Mouse (Mus musculus): ENCODE results near the gene Anapc2. TPM values are rescaled to one million over a fixed set of nuclear protein-coding genes. Genes with fewer than 3 reads are reported as not detected.

The Anapc2 gene
- polyA plus RNA-seq, 1 experiment from 2014 or later: 137 TPM

DNA sequence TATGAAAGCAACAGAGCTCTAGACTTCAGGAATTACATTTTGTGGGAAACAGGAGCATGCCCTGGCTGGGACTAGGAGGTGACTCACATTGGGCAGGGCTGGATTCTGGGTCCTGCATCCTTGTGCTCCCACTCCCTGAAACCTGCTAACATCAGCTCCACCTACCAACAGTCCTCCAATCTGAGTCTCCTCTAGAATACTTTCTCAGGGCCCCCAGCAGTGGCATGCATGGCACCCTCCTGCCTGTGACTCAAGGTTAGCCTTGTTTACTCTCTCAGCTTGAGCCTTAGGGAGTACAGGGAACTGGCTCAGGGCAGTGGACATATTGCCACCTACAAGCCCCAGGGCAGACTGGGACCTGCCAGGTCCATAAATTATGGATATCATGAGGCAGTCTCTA lies 34.2 kb upstream of the Anapc2 start:
- Histone ChIP-seq H3K4me3 (ENCODE audit: low read length) (no peak overlapping the region), H3K27me3 (replicated peaks; ENCODE audit: control insufficient read depth, insufficient read depth, low read length) (peaks cover 2% of the 10 kb centered on the region; the same call in 1 of the 2 replicates), H3K36me3 (ENCODE audit: control insufficient read depth, insufficient read depth, low read length) (no peaks in the 10 kb centered on the region), H3K4me2 (ENCODE audit: low read length) (no peak overlapping the region), H3K9me3 (ENCODE audit: control insufficient read depth, low read length) (no peaks in the 10 kb centered on the region), H3K4me1 (ENCODE audit: control insufficient read depth, insufficient read depth, low read depth, low read length) (peaks cover 18% of the 10 kb centered on the region), H3K27ac (ENCODE audit: low read depth, low read length) (no peak overlapping the region), H3K9ac (ENCODE audit: low read depth, low read length) (no peak overlapping the region)
- ATAC-seq: no peak

GRCm38 (mm10) chr2:25239766-25240165 lies 32.5 kb upstream of the Anapc2 start:
- H3K27ac ChIP-seq (ENCODE audit: low read depth, low read length): no peak overlapping the region
- H3K27me3 ChIP-seq (replicated peaks; ENCODE audit: control insufficient read depth, insufficient read depth, low read length): peaks cover 2% of the 10 kb centered on the region; the same call in 1 of the 2 replicates
- H3K4me3 ChIP-seq (ENCODE audit: low read length): no peak overlapping the region
- WGBS: 88% methylated on average over 3 of the region's 3 CpGs
- ATAC-seq: no peak
- no peak overlapping the region for H3K4me2 ChIP-seq (ENCODE audit: low read length)
- H3K9ac ChIP-seq (ENCODE audit: low read depth, low read length): no peak overlapping the region
- peaks cover 5% of the 10 kb centered on the region; the same call in 1 of the 2 replicates for H3K36me3 ChIP-seq (ENCODE audit: control insufficient read depth, insufficient read depth, low read length)
- peaks cover 25% of the 10 kb centered on the region for H3K4me1 ChIP-seq (ENCODE audit: control insufficient read depth, insufficient read depth, low read depth, low read length)
- H3K9me3 ChIP-seq (ENCODE audit: control insufficient read depth, low read length): no peaks in the 10 kb centered on the region

DNA sequence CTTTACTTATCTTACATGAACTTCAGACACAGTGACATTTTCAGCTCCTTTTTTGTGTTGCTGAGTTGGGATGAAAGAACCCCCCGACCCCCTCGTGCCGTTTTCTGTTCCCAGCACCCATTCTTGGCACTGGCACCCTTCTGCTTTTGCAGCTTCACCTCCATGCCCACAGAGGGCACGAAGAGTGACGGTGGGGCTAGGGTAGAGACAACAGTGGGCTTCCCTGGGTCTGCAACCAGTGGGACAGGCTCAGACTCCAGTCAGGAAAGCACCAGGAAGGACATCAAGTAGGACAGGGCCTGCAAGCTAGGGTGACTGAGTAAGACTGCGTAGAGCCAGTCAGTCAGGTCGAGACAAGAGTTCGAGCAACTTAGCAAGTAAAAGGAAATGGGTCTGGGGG lies 32.0 kb upstream of the Anapc2 start:
- Histone ChIP-seq H3K27me3 (replicated peaks; ENCODE audit: control insufficient read depth, insufficient read depth, low read length) (peaks cover 2% of the 10 kb centered on the region; the same call in 1 of the 2 replicates), H3K4me2 (ENCODE audit: low read length) (peak overlapping the region; percentile 87), H3K4me1 (ENCODE audit: control insufficient read depth, insufficient read depth, low read depth, low read length) (peaks cover 25% of the 10 kb centered on the region), H3K27ac (ENCODE audit: low read depth, low read length) (peak overlapping the region; percentile 44; the same call in 1 of the 2 replicates), H3K9ac (ENCODE audit: low read depth, low read length) (peak overlapping the region; percentile 56), H3K4me3 (ENCODE audit: low read length) (peak overlapping the region; percentile 68), H3K36me3 (ENCODE audit: control insufficient read depth, insufficient read depth, low read length) (peaks cover 7% of the 10 kb centered on the region), H3K9me3 (ENCODE audit: control insufficient read depth, low read length) (no peaks in the 10 kb centered on the region)
- WGBS: 49% methylated on average over 8 of the region's 8 CpGs
- peak; percentile 6 for ATAC-seq

- peak; percentile 84 for ATAC-seq
- Histone ChIP-seq H3K9ac (ENCODE audit: low read depth, low read length) (peak overlapping the region; percentile 56), H3K27ac (ENCODE audit: low read depth, low read length) (peak overlapping the region; percentile 44), H3K4me3 (ENCODE audit: low read length) (peak overlapping the region; percentile 68), H3K36me3 (ENCODE audit: control insufficient read depth, insufficient read depth, low read length) (peaks cover 10% of the 10 kb centered on the region), H3K4me1 (ENCODE audit: control insufficient read depth, insufficient read depth, low read depth, low read length) (peaks cover 25% of the 10 kb centered on the region), H3K4me2 (ENCODE audit: low read length) (peak overlapping the region; percentile 87), H3K9me3 (ENCODE audit: control insufficient read depth, low read length) (no peaks in the 10 kb centered on the region), H3K27me3 (replicated peaks; ENCODE audit: control insufficient read depth, insufficient read depth, low read length) (peaks cover 2% of the 10 kb centered on the region; the same call in 1 of the 2 replicates)
- 1% methylated on average over 29 of the region's 29 CpGs for WGBS
Observed at GRCm38 (mm10) chr2:25240723-25241437, 31.4 kb upstream of the Anapc2 start.

DNA sequence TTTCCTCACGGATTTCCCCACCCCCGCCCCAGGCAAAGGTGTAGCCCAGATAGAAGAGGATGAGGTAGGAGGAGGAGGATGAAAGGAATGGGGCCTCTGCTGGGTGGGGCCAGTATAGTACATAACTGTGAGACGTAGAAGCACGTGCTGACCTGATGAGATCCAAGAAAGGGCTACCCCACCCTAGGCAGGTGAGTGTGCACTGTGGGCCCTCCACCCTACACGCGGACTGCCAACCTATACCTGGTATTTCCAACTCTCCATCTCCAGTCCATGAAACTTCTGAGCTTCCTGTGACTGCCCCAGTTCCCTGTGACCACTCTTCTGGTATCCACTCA lies 30.9 kb upstream of the Anapc2 start:
- peak overlapping the region; percentile 87 for H3K4me2 ChIP-seq (ENCODE audit: low read length)
- peaks cover 25% of the 10 kb centered on the region for H3K4me1 ChIP-seq (ENCODE audit: control insufficient read depth, insufficient read depth, low read depth, low read length)
- peak overlapping the region; percentile 80; the same call in 1 of the 2 replicates for H3K27ac ChIP-seq (ENCODE audit: low read depth, low read length)
- H3K4me3 ChIP-seq (ENCODE audit: low read length): peak overlapping the region; percentile 68
- peaks cover 2% of the 10 kb centered on the region; the same call in 1 of the 2 replicates for H3K27me3 ChIP-seq (replicated peaks; ENCODE audit: control insufficient read depth, insufficient read depth, low read length)
- peaks cover 10% of the 10 kb centered on the region for H3K36me3 ChIP-seq (ENCODE audit: control insufficient read depth, insufficient read depth, low read length)
- 11% methylated on average over 6 of the region's 6 CpGs for WGBS
- peak overlapping the region; percentile 90 for H3K9ac ChIP-seq (ENCODE audit: low read depth, low read length)
- peak; percentile 25 for ATAC-seq
- no peaks in the 10 kb centered on the region for H3K9me3 ChIP-seq (ENCODE audit: control insufficient read depth, low read length)

DNA sequence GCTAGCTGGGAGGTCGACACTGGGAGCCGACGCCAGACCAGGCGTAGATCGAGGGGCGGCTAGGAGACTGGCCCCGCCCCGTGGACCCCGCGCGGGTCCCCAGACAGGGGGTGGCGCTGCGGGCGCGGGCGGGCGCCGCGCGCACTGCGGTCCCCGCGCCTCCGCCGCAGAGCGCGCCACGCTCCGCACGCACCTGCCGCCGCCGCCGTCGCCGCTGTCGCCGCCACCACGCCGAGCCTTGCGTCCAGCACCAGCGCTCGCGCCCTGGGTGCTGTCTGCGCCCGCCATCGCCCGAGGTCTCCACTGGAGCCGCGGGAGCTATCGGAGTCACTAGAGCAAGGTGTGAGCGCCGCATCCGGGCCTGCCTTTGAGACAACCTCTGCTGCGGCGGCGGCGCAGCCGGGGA lies 30.2 kb upstream of the Anapc2 start, which contains the start of the genes Rnf208 and Cysrt1:
Gene Rnf208, plus strand, starts transcription at position 155 of the 406 bp plus-strand sequence.
Gene Cysrt1, minus strand, starts transcription at position 352 of the 406 bp plus-strand sequence.
- peak; percentile 62 for ATAC-seq
- WGBS: 0% methylated on average over 46 of the region's 59 CpGs

DNA sequence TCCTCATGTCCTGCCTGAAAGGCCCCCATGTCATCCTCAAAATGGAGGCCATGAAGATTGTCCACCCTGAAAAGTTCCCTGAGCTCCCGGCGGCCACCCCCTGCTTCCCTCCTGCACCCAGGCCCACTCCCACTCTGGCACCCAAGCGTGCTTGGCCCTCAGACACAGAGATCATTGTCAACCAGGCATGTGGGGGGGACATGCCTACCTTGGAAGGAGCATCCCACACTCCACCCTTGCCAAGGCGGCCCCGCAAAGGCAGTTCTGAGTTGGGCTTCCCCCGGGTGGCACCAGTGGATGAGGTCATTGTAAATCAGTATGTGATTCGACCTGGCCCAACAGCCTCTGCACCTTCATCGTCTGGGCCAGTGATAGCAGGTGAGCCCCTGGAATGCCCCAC lies 28.9 kb upstream of the Anapc2 start:
- Histone ChIP-seq H3K4me2 (ENCODE audit: low read length) (peak overlapping the region; percentile 87), H3K9ac (ENCODE audit: low read depth, low read length) (peak overlapping the region; percentile 90), H3K9me3 (ENCODE audit: control insufficient read depth, low read length) (no peaks in the 10 kb centered on the region), H3K4me3 (ENCODE audit: low read length) (peak overlapping the region; percentile 68), H3K27ac (ENCODE audit: low read depth, low read length) (no peak overlapping the region), H3K36me3 (ENCODE audit: control insufficient read depth, insufficient read depth, low read length) (peaks cover 12% of the 10 kb centered on the region), H3K4me1 (ENCODE audit: control insufficient read depth, insufficient read depth, low read depth, low read length) (peaks cover 25% of the 10 kb centered on the region), H3K27me3 (replicated peaks; ENCODE audit: control insufficient read depth, insufficient read depth, low read length) (peaks cover 2% of the 10 kb centered on the region; the same call in 1 of the 2 replicates)
- WGBS: 78% methylated on average over 8 of the region's 8 CpGs
- no peak for ATAC-seq

More for the DNA sequence above, 30.2 kb upstream of the Anapc2 start, which contains the start of the genes Rnf208 and Cysrt1:
- Histone ChIP-seq H3K9me3 (ENCODE audit: control insufficient read depth, low read length) (no peaks in the 10 kb centered on the region), H3K27ac (ENCODE audit: low read depth, low read length) (peak within 1 kb of the TSS; percentile 80), H3K9ac (ENCODE audit: low read depth, low read length) (peak within 1 kb of the TSS; percentile 90), H3K4me3 (ENCODE audit: low read length) (peak within 1 kb of the TSS; percentile 68), H3K4me1 (ENCODE audit: control insufficient read depth, insufficient read depth, low read depth, low read length) (peaks cover 25% of the 10 kb centered on the region), H3K4me2 (ENCODE audit: low read length) (peak within 1 kb of the TSS; percentile 87), H3K36me3 (ENCODE audit: control insufficient read depth, insufficient read depth, low read length) (peaks cover 12% of the 10 kb centered on the region), H3K27me3 (replicated peaks; ENCODE audit: control insufficient read depth, insufficient read depth, low read length) (peaks cover 2% of the 10 kb centered on the region; the same call in 1 of the 2 replicates)

- ATAC-seq: no peak
- H3K9ac ChIP-seq (ENCODE audit: low read depth, low read length): no peak overlapping the region
- 89% methylated on average over 4 of the region's 4 CpGs for WGBS
Observed at GRCm38 (mm10) chr2:25244144-25244543, 28.1 kb upstream of the Anapc2 start.

More at GRCm38 (mm10) chr2:25244144-25244543, 28.1 kb upstream of the Anapc2 start:
- no peaks in the 10 kb centered on the region for H3K27me3 ChIP-seq (replicated peaks; ENCODE audit: control insufficient read depth, insufficient read depth, low read length)
- H3K4me2 ChIP-seq (ENCODE audit: low read length): no peak overlapping the region
- peaks cover 25% of the 10 kb centered on the region for H3K4me1 ChIP-seq (ENCODE audit: control insufficient read depth, insufficient read depth, low read depth, low read length)
- peaks cover 12% of the 10 kb centered on the region for H3K36me3 ChIP-seq (ENCODE audit: control insufficient read depth, insufficient read depth, low read length)
- no peak overlapping the region for H3K4me3 ChIP-seq (ENCODE audit: low read length)
- no peaks in the 10 kb centered on the region for H3K9me3 ChIP-seq (ENCODE audit: control insufficient read depth, low read length)
- no peak overlapping the region for H3K27ac ChIP-seq (ENCODE audit: low read depth, low read length)

All from hindbrain, embryonic 16.5 days (tissue).